Mouse (Mus musculus): Measurements from ENCODE around the gene Kif1b.

GRCm38 (mm10) chr4:149213466-149213865 is 94.0 kb downstream of the Kif1b start:
- no peak for TF ChIP-seq SIN3A (IDR thresholded peaks at IDR 0.05; ENCODE audit: low read length)
- no peak for TF ChIP-seq TBP (IDR thresholded peaks at IDR 0.05; ENCODE audit: low read depth, low read length)
- no peak for TF ChIP-seq MAX (IDR thresholded peaks at IDR 0.05; ENCODE audit: low read length)
- no peak for TF ChIP-seq GATA1 (IDR thresholded peaks at IDR 0.05; ENCODE audit: low read depth, low read length)
- TF ChIP-seq BHLHE40 (IDR thresholded peaks at IDR 0.05; ENCODE audit: borderline replicate concordance, low read depth, low read length): no peak
- TF ChIP-seq USF2 (IDR thresholded peaks at IDR 0.05; ENCODE audit: borderline replicate concordance in 1 of 2, insufficient read depth in 1 of 2, low read depth in 1 of 2, low read length in 2 of 2): no peak
- TF ChIP-seq CTCF (IDR thresholded peaks at IDR 0.05 in 2 of 3, conservative IDR thresholded peaks at IDR 0.05 in 1 of 3; ENCODE audit: control insufficient read depth in 1 of 3, insufficient read depth in 1 of 3, low read depth in 2 of 3, low read length in 3 of 3, poor library complexity in 1 of 3, severe bottlenecking in 1 of 3): no peak
- TF ChIP-seq GABPA (IDR thresholded peaks at IDR 0.05; ENCODE audit: low read depth, low read length): no peak
- TF ChIP-seq CHD1 (IDR thresholded peaks at IDR 0.05; ENCODE audit: low read depth, low read length): no peak
- TF ChIP-seq ZC3H11A (IDR thresholded peaks at IDR 0.05; ENCODE audit: low read depth, low read length): no peak
- no peak for TF ChIP-seq POLR2A (IDR thresholded peaks at IDR 0.05; ENCODE audit: control insufficient read depth in 1 of 2, insufficient read depth in 1 of 2, low read depth in 1 of 2, low read length in 2 of 2, poor library complexity in 1 of 2)
- TF ChIP-seq UBTF (IDR thresholded peaks at IDR 0.05; ENCODE audit: borderline replicate concordance, insufficient read depth, low read depth, low read length): no peak
- no peak for TF ChIP-seq RAD21 (IDR thresholded peaks at IDR 0.05; ENCODE audit: low read depth, low read length)
- TF ChIP-seq EP300 (IDR thresholded peaks at IDR 0.05; ENCODE audit: low read depth in 1 of 2, low read length in 2 of 2): no peak
